Comparison of ENCODE assay signal across 11 mouse cellular contexts in genomic region chr2:170036791-170037241, GRCm38 (mm10).
DNase-seq lines count a peak whose midpoint lies in the region; ATAC-seq and TF ChIP-seq lines count a peak whose summit lies in the region.
"Had no signal": no experiment of that assay in that cellular context is flagged by ENCODE, and none has a peak within 500 bp of the region (broad histone marks: within the 10 kb centered on the region; RNA-seq: fewer than 3 reads in every experiment).

No protein-coding gene starts in this region.

- no peaks in the 10 kb centered on the region for H3K36me3 ChIP-seq in lung, embryonic 14.5 days (ENCODE audit: insufficient read depth)
- H3K36me3 ChIP-seq: embryonic facial prominence, embryonic 13.5 days; heart, embryonic 12.5 days; intestine, embryonic 15.5 days had no signal

- intact Hi-C loops in heart, postnatal 25 days (cut with DNase I) = no loop called here

- no peak overlapping the region for H3K9ac ChIP-seq in lung, embryonic 14.5 days
- H3K9ac ChIP-seq: embryonic facial prominence, embryonic 13.5 days; heart, embryonic 12.5 days; intestine, embryonic 15.5 days had no signal

- H3K27me3 ChIP-seq in lung, embryonic 14.5 days (ENCODE audit: insufficient read depth, low read length) = no peaks in the 10 kb centered on the region
- H3K27me3 ChIP-seq: embryonic facial prominence, embryonic 13.5 days; heart, embryonic 12.5 days; intestine, embryonic 15.5 days had no signal

- no peaks in the 10 kb centered on the region for H3K9me3 ChIP-seq in lung, embryonic 14.5 days (ENCODE audit: low read depth, low read length)
- H3K9me3 ChIP-seq: embryonic facial prominence, embryonic 13.5 days; heart, embryonic 12.5 days; intestine, embryonic 15.5 days had no signal

- whole genome bisulfite sequencing in lung, embryonic 14.5 days = 37% methylated on average over 11 of the region's 11 CpGs

- no peak overlapping the region for H3K4me3 ChIP-seq in lung, embryonic 14.5 days (ENCODE audit: low read depth, low read length)
- H3K4me3 ChIP-seq: embryonic facial prominence, embryonic 13.5 days; heart, embryonic 12.5 days; intestine, embryonic 15.5 days had no signal

- H3K27ac ChIP-seq in lung, embryonic 14.5 days (ENCODE audit: low read depth) = no peak overlapping the region
- H3K27ac ChIP-seq: embryonic facial prominence, embryonic 13.5 days; intestine, embryonic 15.5 days had no signal

- TF ChIP-seq CTCF in lung, embryonic 14.5 days (IDR thresholded peaks at IDR 0.05; ENCODE audit: low read depth) = no peak

- H3K4me1 ChIP-seq in lung, embryonic 14.5 days (ENCODE audit: insufficient read depth) = 0 out of 2 replicates have a peak, but pooled peaks cover 4% of the 10 kb centered on the region
- H3K4me1 ChIP-seq: heart, embryonic 12.5 days had no signal

- ATAC-seq in lung, embryonic 14.5 days (ENCODE audit: insufficient read depth) = no peak
- ATAC-seq: intestine, embryonic 15.5 days had no signal

- peak overlapping the region; percentile 1; the same call in 1 of the 2 replicates for H3K4me2 ChIP-seq in lung, embryonic 14.5 days
- H3K4me2 ChIP-seq: embryonic facial prominence, embryonic 13.5 days; heart, embryonic 12.5 days; intestine, embryonic 15.5 days had no signal

- DNase-seq in lung, embryonic 14.5 days = peak; percentile 22
- DNase-seq in lung, postnatal 25 days (ENCODE audit: low spot score) = no peak
- DNase-seq in Muller cell, postnatal 12 days (ENCODE audit: inconsistent ontology term) = peak; percentile 0
- DNase-seq in brain, embryonic 18.5 days (ENCODE audit: low read depth, low spot score) = peak; percentile 66
- peak; percentile 46 to 62 for DNase-seq in kidney, postnatal 4 days
- no peak for DNase-seq in heart, postnatal 25 days (ENCODE audit: low spot score)
- no peak for DNase-seq in heart, adult 11 months
- DNase-seq: liver had no signal

Comparison
In these comparisons a context has a peak if more than half of its experiments do, and no peak if none do; other contexts are left out.
1. DNase-seq: peak in lung, embryonic 14.5 days (single experiment), Muller cell, postnatal 12 days (single experiment), brain, embryonic 18.5 days (single experiment) and kidney, postnatal 4 days (2 of 2); none in lung, postnatal 25 days (single experiment), heart, postnatal 25 days (single experiment) and heart, adult 11 months (single experiment).